In the genomic region with DNA sequence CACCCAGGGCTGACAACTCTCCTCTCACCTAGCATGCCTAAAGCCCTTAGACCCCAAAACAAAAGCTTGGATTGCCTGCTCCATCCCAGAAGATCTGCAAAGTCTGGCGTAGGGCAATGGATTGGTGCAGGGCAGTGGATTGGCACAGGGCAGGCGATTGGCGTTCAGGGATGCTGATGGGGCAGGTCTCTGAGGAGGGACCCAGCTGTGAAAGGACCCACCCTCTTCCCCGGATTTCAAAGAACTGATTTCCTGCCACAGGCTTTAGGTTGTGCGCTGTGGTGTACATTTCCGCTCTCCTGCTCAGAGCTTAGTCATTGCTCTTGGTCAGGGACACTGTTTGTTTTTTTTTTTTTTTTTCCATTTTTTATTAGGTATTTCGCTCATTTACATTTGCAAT, we compare ENCODE assay signal across 13 mouse cellular contexts. TPM values are rescaled to one million over a fixed set of nuclear protein-coding genes. Genes with fewer than 3 reads are reported as not detected.
DNase-seq lines count a peak whose midpoint lies in the region; ATAC-seq lines count a peak whose summit lies in the region.
"Had no signal": no experiment of that assay in that cellular context is flagged by ENCODE, and none has a peak within 500 bp of the region (broad histone marks: within the 10 kb centered on the region; RNA-seq: fewer than 3 reads in every experiment).

No protein-coding gene starts in this region.

- ATAC-seq in hematopoietic stem cell, adult 5-6 weeks (replicated peaks in 1 of 2; ENCODE audit: insufficient read depth in 1 of 2, low FRiP score in 2 of 2, low TSS enrichment in 1 of 2, low read depth in 1 of 2, poor library complexity in 2 of 2, severe bottlenecking in 2 of 2) = peak; percentile 92 to 94
- ATAC-seq: forebrain, embryonic 13.5 days; hindbrain, postnatal 0 days had no signal

- DNase-seq in spleen, postnatal 36 days (ENCODE audit: low spot score in 2 of 2) = peak; percentile 44 to 54
- DNase-seq in spleen, postnatal 14 days (ENCODE audit: low spot score in 2 of 2) = no peak
- peak; percentile 59 to 73 for DNase-seq in thymus, adult 18-20 months
- DNase-seq in yolk sac, embryonic 10.5 days (ENCODE audit: low spot score) = no peak
- DNase-seq in cerebellum, adult 11-12 months = no peak
- no peak for DNase-seq in left cerebral cortex, postnatal 4 days
- no peak for DNase-seq in left cerebral cortex, postnatal 25 days (ENCODE audit: low spot score in 2 of 2)
- DNase-seq: heart, postnatal 36 days; layer of hippocampus, postnatal 36 days; lung, postnatal 10 days had no signal

- intact Hi-C loops in left cerebral cortex, postnatal 4 days (cut with DNase I) = no loop called here
- intact Hi-C loops in left cerebral cortex, postnatal 25 days (cut with DNase I) = no loop called here

RNA-seq across cellular contexts. Expression of a gene that starts 14.8 kb away (rescaled TPM):
- 59.3 and 82.2 TPM in 2 replicates for total RNA-seq in hematopoietic stem cell, adult 5-6 weeks (2017)
- 1 to 10 TPM; 2.4 to 3.7 TPM for total RNA-seq in left cerebral cortex, postnatal 4 days (2021)
- 10 to 100 TPM in 1 of 2 experiments, 1 to 10 TPM in 1; 7.3 to 10.7 TPM for total RNA-seq in left cerebral cortex, postnatal 25 days (2021)

RNA-seq across cellular contexts. Expression of a gene that starts 42.7 kb away (rescaled TPM):
- total RNA-seq in hematopoietic stem cell, adult 5-6 weeks (2017) = 0.06 and 0.55 TPM in 2 replicates
- 1 to 10 TPM in 1 of 2 experiments, under 1 TPM in 1; 0.94 to 1.0 TPM for total RNA-seq in left cerebral cortex, postnatal 4 days (2021)
- under 1 TPM; 0.16 to 0.23 TPM for total RNA-seq in left cerebral cortex, postnatal 25 days (2021)

Comparison
In these comparisons a context has a peak if more than half of its experiments do, and no peak if none do; other contexts are left out.
1. DNase-seq: peak in spleen, postnatal 36 days (2 of 2) and thymus, adult 18-20 months (2 of 2); none in spleen, postnatal 14 days (0 of 2), yolk sac, embryonic 10.5 days (single experiment), cerebellum, adult 11-12 months (single experiment), left cerebral cortex, postnatal 4 days (single experiment) and left cerebral cortex, postnatal 25 days (0 of 2).